Mouse (Mus musculus): ENCODE measurements at regions not wholly inside any gene's neighbourhood (a gene's known extent, or its start where the extent isn't known, plus 50 kb on each side); places are given as distances from the start of the nearest gene placed in this dataset.
A peak's percentile ranks its signal among the peaks of the same experiment; 100 is the strongest.

GRCm38 (mm10) chr10:43646326-43646725, 68.2 kb downstream of the Cd24a start:
- TF ChIP-seq CTCF (IDR thresholded peaks at IDR 0.05; ENCODE audit: low read depth) (no peak), EP300 (IDR thresholded peaks at IDR 0.05; ENCODE audit: low read depth) (peak; percentile 66)
